Mouse (Mus musculus) heart, adult 2 months (tissue): ENCODE measurements at regions not wholly inside any gene's neighbourhood (a gene's known extent, or its start where the extent isn't known, plus 50 kb on each side); places are given as distances from the start of the nearest gene placed in this dataset.

Source experiments
- CTCF ChIP-seq: fragments of 200-600 bp; IDR thresholded peaks from 2 replicates; pipeline ENCODE4 v1.8.1; 2022; ENCODE audit warnings: antibody characterized with exemption, mild to moderate bottlenecking, moderate library complexity
- EP300 ChIP-seq: fragments of 200-500 bp; IDR thresholded peaks from 2 replicates; pipeline ENCODE4 v1.6.1; 2011; ENCODE audit warnings: low read depth, low read length, control low read depth; ENCODE audit not compliant: insufficient read depth
- POLR2A ChIP-seq: fragments of 200-500 bp; IDR thresholded peaks from 2 replicates; pipeline ENCODE4 v1.6.1; 2011; ENCODE audit warnings: mild to moderate bottlenecking, low read depth, low read length, control low read depth; ENCODE audit not compliant: insufficient read depth

DNA sequence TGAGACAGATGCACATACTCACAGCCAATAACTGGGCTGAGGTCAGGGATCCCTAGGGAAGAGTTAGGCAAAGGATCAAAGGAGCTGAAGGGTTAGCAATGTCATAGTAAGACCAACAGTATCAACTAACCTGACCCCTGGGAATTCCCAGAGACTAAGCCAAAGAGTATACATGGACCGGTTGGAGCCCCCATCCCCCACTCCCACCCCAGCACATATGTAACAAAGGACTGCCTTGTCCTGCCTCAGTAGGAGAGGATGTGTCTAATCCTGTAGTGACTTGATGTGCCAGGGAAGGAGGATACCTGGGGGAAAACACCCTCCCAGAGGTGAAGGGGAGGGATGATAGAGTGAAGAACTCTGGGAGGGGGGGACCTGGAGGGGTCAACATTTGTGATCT is 119.4 kb upstream of the Gimd1 start:
- TF ChIP-seq CTCF (no peak), POLR2A (no peak), EP300 (no peak)
